Mouse (Mus musculus) limb, embryonic 14.5 days (tissue): Measurements from ENCODE around the gene Slmap. TPM values are rescaled to one million over a fixed set of nuclear protein-coding genes. Genes with fewer than 3 reads are reported as not detected.

Source experiments
- ATAC-seq: fragments of 200-750 bp; cut with Nextera tagmentation; 2 replicates; pipeline ENCODE4 v1.8.0; 2017; ENCODE audit warnings: low read depth, moderate number of reproducible peaks, moderate TSS enrichment; ENCODE audit not compliant: low FRiP score
- DNase-seq: peaks from one replicate; pipeline ENCODE4 v3.0.0-alpha.2; 2015; ENCODE audit warnings: low spot score
- H3K27ac ChIP-seq: fragments of 300-500 bp; sonication (generic); replicated peaks from 2 replicates; pipeline ENCODE4 v1.5.1; 2014; ENCODE audit warnings: low read depth, mild to moderate bottlenecking, low read length, moderate library complexity, mixed read lengths
- H3K27me3 ChIP-seq: fragments of 300-500 bp; sonication (generic); 2 replicates; pipeline ENCODE4 v1.6.1; 2014; ENCODE audit warnings: low read length, mixed read lengths; ENCODE audit not compliant: control insufficient read depth, insufficient read depth
- H3K36me3 ChIP-seq: fragments of 300-500 bp; sonication (generic); 2 replicates; pipeline ENCODE4 v1.6.1; 2014; ENCODE audit warnings: mild to moderate bottlenecking, low read length, moderate library complexity, mixed read lengths; ENCODE audit not compliant: control insufficient read depth, insufficient read depth
- H3K4me1 ChIP-seq: fragments of 300-500 bp; sonication (generic); 2 replicates; pipeline ENCODE4 v1.6.1; 2014; ENCODE audit warnings: antibody characterized with exemption, low read length, mixed read lengths; ENCODE audit not compliant: control insufficient read depth, insufficient read depth
- H3K4me2 ChIP-seq: fragments of 300-500 bp; sonication (generic); replicated peaks from 2 replicates; pipeline ENCODE4 v1.6.1; 2014; ENCODE audit warnings: low read depth, mild to moderate bottlenecking, low read length, moderate library complexity; ENCODE audit not compliant: severe bottlenecking
- H3K4me3 ChIP-seq: fragments of 300-500 bp; sonication (generic); replicated peaks from 2 replicates; pipeline ENCODE4 v1.5.1; 2014; ENCODE audit warnings: low read length
- H3K9ac ChIP-seq: fragments of 300-500 bp; sonication (generic); 2 replicates; pipeline ENCODE4 v1.6.1; 2014; ENCODE audit warnings: mild to moderate bottlenecking, low read depth, low read length, moderate library complexity; ENCODE audit not compliant: severe bottlenecking
- H3K9me3 ChIP-seq: fragments of 300-500 bp; sonication (generic); 2 replicates; pipeline ENCODE4 v1.6.1; 2016; ENCODE audit warnings: low read length; ENCODE audit not compliant: control insufficient read depth
- POLR2A ChIP-seq: fragments of 200-500 bp; IDR thresholded peaks from 2 replicates; pipeline ENCODE4 v1.8.0; 2012; ENCODE audit warnings: inconsistent platforms, mild to moderate bottlenecking, moderate library complexity, borderline replicate concordance; ENCODE audit not compliant: insufficient read depth, insufficient read length; ENCODE audit errors: extremely low read depth
- WGBS: fragments of 180-500 bp; shearing (Covaris S2); extraction: QIAGEN DNeasy Blood & Tissue Kit; methylation state at CpG from one replicate; pipeline ENCODE4 v1.1.7; 2014; 5-methylcytosine and 5-hydroxymethylcytosine counted together
- polyA plus RNA-seq, 2 experiments: library from polyadenylated mRNA; depleted of rRNA in 1 of 2; stranded (reverse) in 1 of 2; unstranded in 1 of 2; fragments of >200 nt; fragmentation: Nextera tagmentation in 1 of 2; extraction: Ambion mirVana in 1 of 2; gene quantifications; 2 replicates each; pipeline versions ENCODE4 v1.2.1 to v1.2.3; 2012 to 2014

The Slmap gene
- polyA plus RNA-seq, 2 experiments = 25.4 to 27.0 TPM

- H3K4me1 ChIP-seq = no peaks in the 10 kb centered on the region
- H3K27ac ChIP-seq = no peak overlapping the region
- no peak for TF ChIP-seq POLR2A
- 57% methylated on average over 3 of the region's 3 CpGs for WGBS
- DNase-seq (no peak), ATAC-seq (no peak)
- H3K36me3 ChIP-seq = no peaks in the 10 kb centered on the region
- H3K4me2 ChIP-seq = no peak overlapping the region
- H3K9ac ChIP-seq = no peak overlapping the region
- no peaks in the 10 kb centered on the region for H3K9me3 ChIP-seq
- H3K27me3 ChIP-seq = no peaks in the 10 kb centered on the region
- H3K4me3 ChIP-seq = no peak overlapping the region
Measured at GRCm38 (mm10) chr14:26379071-26379470, 155.7 kb downstream of the Slmap start.

- Histone ChIP-seq H3K27me3 (no peaks in the 10 kb centered on the region), H3K9me3 (no peaks in the 10 kb centered on the region), H3K4me3 (no peak overlapping the region), H3K4me1 (no peaks in the 10 kb centered on the region), H3K4me2 (no peak overlapping the region), H3K36me3 (no peaks in the 10 kb centered on the region), H3K27ac (no peak overlapping the region), H3K9ac (no peak overlapping the region)
- WGBS = 5% methylated on average over 2 of the region's 2 CpGs
- peak; percentile 58 for DNase-seq
- ATAC-seq = no peak
- TF ChIP-seq POLR2A = no peak
Measured at GRCm38 (mm10) chr14:26376652-26377051, 158.1 kb downstream of the Slmap start.

Other genes with a start within 250 kb of the Slmap start
- gene Dennd6a, start 38.9 kb upstream of the Slmap start, polyA plus RNA-seq (2012; rRNA removed) = 19.2 and 19.4 TPM in 2 replicates
- 28.6 and 28.7 TPM in 2 replicates for gene Dennd6a, start 38.9 kb upstream of the Slmap start, polyA plus RNA-seq (2014; fragmentation: Nextera tagmentation; extraction: Ambion mirVana)
- 302 and 353 TPM in 2 replicates for gene Arf4, start 103.1 kb upstream of the Slmap start, polyA plus RNA-seq (2012; rRNA removed)
- 670 and 708 TPM in 2 replicates for gene Arf4, start 103.1 kb upstream of the Slmap start, polyA plus RNA-seq (2014; fragmentation: Nextera tagmentation; extraction: Ambion mirVana)
- 5.6 and 6.2 TPM in 2 replicates for gene Pde12, start 135.0 kb upstream of the Slmap start, polyA plus RNA-seq (2012; rRNA removed)
- 10.0 and 10.2 TPM in 2 replicates for gene Pde12, start 135.0 kb upstream of the Slmap start, polyA plus RNA-seq (2014; fragmentation: Nextera tagmentation; extraction: Ambion mirVana)
- 0.12 and 0.14 TPM in 2 replicates for gene Dnah12, start 158.3 kb upstream of the Slmap start, polyA plus RNA-seq (2012; rRNA removed)
- gene Dnah12, start 158.3 kb upstream of the Slmap start, polyA plus RNA-seq (2014; fragmentation: Nextera tagmentation; extraction: Ambion mirVana) = 0.08 and 0.15 TPM in 2 replicates